Mouse (Mus musculus): ENCODE data around the gene Ahctf1. TPM values are rescaled to one million over a fixed set of nuclear protein-coding genes. Genes with fewer than 3 reads are reported as not detected.

The Ahctf1 gene
- polyA plus RNA-seq, 1 experiment from 2014 or later, result 17.1 TPM

GRCm38 (mm10) chr1:179784098-179784497 lies 19.4 kb downstream of the Ahctf1 start:
- no peak overlapping the region for H3K27ac ChIP-seq (ENCODE audit: low read depth, low read length)
- no peak overlapping the region for H3K4me2 ChIP-seq (ENCODE audit: low read length)
- 89% methylated on average over 4 of the region's 4 CpGs for WGBS
- no peak for DNase-seq (ENCODE audit: low spot score)
- H3K4me3 ChIP-seq (ENCODE audit: low read depth, low read length), result no peak overlapping the region
- H3K9me3 ChIP-seq (replicated peaks; ENCODE audit: control insufficient read depth, low read length), result no peaks in the 10 kb centered on the region
- no peaks in the 10 kb centered on the region for H3K4me1 ChIP-seq (ENCODE audit: control insufficient read depth, insufficient read depth, low read length)
- no peaks in the 10 kb centered on the region for H3K27me3 ChIP-seq (replicated peaks; ENCODE audit: control insufficient read depth, insufficient read depth, low read length)
- ATAC-seq, result no peak
- peaks cover 81% of the 10 kb centered on the region for H3K36me3 ChIP-seq (ENCODE audit: control insufficient read depth, insufficient read depth, low read length)
- no peak overlapping the region for H3K9ac ChIP-seq (ENCODE audit: low read length)

GRCm38 (mm10) chr1:179776831-179777230 lies 26.6 kb downstream of the Ahctf1 start:
- no peak for ATAC-seq
- Histone ChIP-seq H3K9me3 (replicated peaks; ENCODE audit: control insufficient read depth, low read length) (no peaks in the 10 kb centered on the region), H3K9ac (ENCODE audit: low read length) (no peak overlapping the region), H3K27ac (ENCODE audit: low read depth, low read length) (no peak overlapping the region), H3K4me1 (ENCODE audit: control insufficient read depth, insufficient read depth, low read length) (no peaks in the 10 kb centered on the region), H3K27me3 (replicated peaks; ENCODE audit: control insufficient read depth, insufficient read depth, low read length) (no peaks in the 10 kb centered on the region), H3K36me3 (ENCODE audit: control insufficient read depth, insufficient read depth, low read length) (peaks cover 79% of the 10 kb centered on the region), H3K4me2 (ENCODE audit: low read length) (no peak overlapping the region), H3K4me3 (ENCODE audit: low read depth, low read length) (no peak overlapping the region)
- WGBS, result 95% methylated on average over 8 of the region's 8 CpGs
- DNase-seq (ENCODE audit: low spot score), result no peak

- no peak for ATAC-seq
These were observed 42.9 kb downstream of the Ahctf1 start for GRCm38 (mm10) chr1:179760553-179760952.

GRCm38 (mm10) chr1:179760086-179760485 lies 43.4 kb downstream of the Ahctf1 start:
- Histone ChIP-seq H3K4me1 (ENCODE audit: control insufficient read depth, insufficient read depth, low read length) (no peaks in the 10 kb centered on the region), H3K36me3 (ENCODE audit: control insufficient read depth, insufficient read depth, low read length) (peaks cover 75% of the 10 kb centered on the region), H3K27me3 (replicated peaks; ENCODE audit: control insufficient read depth, insufficient read depth, low read length) (no peaks in the 10 kb centered on the region), H3K4me2 (ENCODE audit: low read length) (no peak overlapping the region), H3K9ac (ENCODE audit: low read length) (no peak overlapping the region), H3K27ac (ENCODE audit: low read depth, low read length) (no peak overlapping the region), H3K9me3 (replicated peaks; ENCODE audit: control insufficient read depth, low read length) (no peaks in the 10 kb centered on the region), H3K4me3 (ENCODE audit: low read depth, low read length) (no peak overlapping the region)
- WGBS, result 95% methylated on average over 5 of the region's 5 CpGs
- ATAC-seq (no peak), DNase-seq (ENCODE audit: low spot score) (no peak)

More at GRCm38 (mm10) chr1:179760553-179760952, 42.9 kb downstream of the Ahctf1 start:
- no peak overlapping the region for H3K4me2 ChIP-seq (ENCODE audit: low read length)
- no peak overlapping the region for H3K4me3 ChIP-seq (ENCODE audit: low read depth, low read length)
- no peak for DNase-seq (ENCODE audit: low spot score)
- H3K9ac ChIP-seq (ENCODE audit: low read length), result no peak overlapping the region
- no peak overlapping the region for H3K27ac ChIP-seq (ENCODE audit: low read depth, low read length)
- no peaks in the 10 kb centered on the region for H3K27me3 ChIP-seq (replicated peaks; ENCODE audit: control insufficient read depth, insufficient read depth, low read length)
- H3K36me3 ChIP-seq (ENCODE audit: control insufficient read depth, insufficient read depth, low read length), result peaks cover 74% of the 10 kb centered on the region
- no peaks in the 10 kb centered on the region for H3K9me3 ChIP-seq (replicated peaks; ENCODE audit: control insufficient read depth, low read length)
- no peaks in the 10 kb centered on the region for H3K4me1 ChIP-seq (ENCODE audit: control insufficient read depth, insufficient read depth, low read length)
- WGBS, result 96% methylated on average over 4 of the region's 4 CpGs

- H3K4me2 ChIP-seq (ENCODE audit: low read length), result no peak overlapping the region
- no peaks in the 10 kb centered on the region for H3K27me3 ChIP-seq (replicated peaks; ENCODE audit: control insufficient read depth, insufficient read depth, low read length)
- ATAC-seq, result no peak
- no peak overlapping the region for H3K27ac ChIP-seq (ENCODE audit: low read depth, low read length)
- no peaks in the 10 kb centered on the region for H3K9me3 ChIP-seq (replicated peaks; ENCODE audit: control insufficient read depth, low read length)
- no peaks in the 10 kb centered on the region for H3K4me1 ChIP-seq (ENCODE audit: control insufficient read depth, insufficient read depth, low read length)
- no peak overlapping the region for H3K4me3 ChIP-seq (ENCODE audit: low read depth, low read length)
- no peak for DNase-seq (ENCODE audit: low spot score)
- no peak overlapping the region for H3K9ac ChIP-seq (ENCODE audit: low read length)
- peaks cover 81% of the 10 kb centered on the region for H3K36me3 ChIP-seq (ENCODE audit: control insufficient read depth, insufficient read depth, low read length)
These were observed 47.0 kb downstream of the Ahctf1 start for GRCm38 (mm10) chr1:179756477-179756876.

GRCm38 (mm10) chr1:179753006-179753405 lies 50.5 kb downstream of the Ahctf1 start:
- H3K36me3 ChIP-seq (ENCODE audit: control insufficient read depth, insufficient read depth, low read length), result peaks cover 76% of the 10 kb centered on the region
- WGBS, result 96% methylated on average over 8 of the region's 8 CpGs

GRCm38 (mm10) chr1:179752276-179752675 lies 51.2 kb downstream of the Ahctf1 start:
- H3K27me3 ChIP-seq (replicated peaks; ENCODE audit: control insufficient read depth, insufficient read depth, low read length), result no peaks in the 10 kb centered on the region
- no peak overlapping the region for H3K9ac ChIP-seq (ENCODE audit: low read length)
- no peak overlapping the region for H3K4me2 ChIP-seq (ENCODE audit: low read length)
- H3K4me1 ChIP-seq (ENCODE audit: control insufficient read depth, insufficient read depth, low read length), result no peaks in the 10 kb centered on the region
- ATAC-seq (no peak), DNase-seq (ENCODE audit: low spot score) (no peak)
- WGBS, result 96% methylated on average over 11 of the region's 11 CpGs
- H3K36me3 ChIP-seq (ENCODE audit: control insufficient read depth, insufficient read depth, low read length), result peaks cover 77% of the 10 kb centered on the region
- H3K27ac ChIP-seq (ENCODE audit: low read depth, low read length), result no peak overlapping the region
- no peak overlapping the region for H3K4me3 ChIP-seq (ENCODE audit: low read depth, low read length)
- no peaks in the 10 kb centered on the region for H3K9me3 ChIP-seq (replicated peaks; ENCODE audit: control insufficient read depth, low read length)

More at GRCm38 (mm10) chr1:179753006-179753405, 50.5 kb downstream of the Ahctf1 start:
- Histone ChIP-seq H3K4me2 (ENCODE audit: low read length) (no peak overlapping the region), H3K4me3 (ENCODE audit: low read depth, low read length) (no peak overlapping the region), H3K4me1 (ENCODE audit: control insufficient read depth, insufficient read depth, low read length) (no peaks in the 10 kb centered on the region), H3K27ac (ENCODE audit: low read depth, low read length) (no peak overlapping the region), H3K27me3 (replicated peaks; ENCODE audit: control insufficient read depth, insufficient read depth, low read length) (no peaks in the 10 kb centered on the region), H3K9me3 (replicated peaks; ENCODE audit: control insufficient read depth, low read length) (no peaks in the 10 kb centered on the region), H3K9ac (ENCODE audit: low read length) (no peak overlapping the region)
- DNase-seq (ENCODE audit: low spot score) (no peak), ATAC-seq (no peak)

- Histone ChIP-seq H3K4me2 (ENCODE audit: low read length) (no peak within 1 kb of the TSS), H3K9me3 (replicated peaks; ENCODE audit: control insufficient read depth, low read length) (no peaks in the 10 kb centered on the region), H3K36me3 (ENCODE audit: control insufficient read depth, insufficient read depth, low read length) (peaks cover 60% of the 10 kb centered on the region), H3K27me3 (replicated peaks; ENCODE audit: control insufficient read depth, insufficient read depth, low read length) (no peaks in the 10 kb centered on the region), H3K27ac (ENCODE audit: low read depth, low read length) (no peak within 1 kb of the TSS), H3K4me3 (ENCODE audit: low read depth, low read length) (no peak within 1 kb of the TSS), H3K9ac (ENCODE audit: low read length) (no peak within 1 kb of the TSS), H3K4me1 (ENCODE audit: control insufficient read depth, insufficient read depth, low read length) (no peaks in the 10 kb centered on the region)
- DNase-seq (ENCODE audit: low spot score), result no peak
- 95% methylated on average over 9 of the region's 9 CpGs for WGBS
- no peak for ATAC-seq
These were observed 58.3 kb downstream of the Ahctf1 start, which contains the start of gene Kif28 for GRCm38 (mm10) chr1:179745171-179745570. Gene Kif28 (minus strand): TSS chr1:179745271.

- no peak for ATAC-seq
- Histone ChIP-seq H3K4me3 (ENCODE audit: low read depth, low read length) (no peak overlapping the region), H3K27me3 (replicated peaks; ENCODE audit: control insufficient read depth, insufficient read depth, low read length) (no peaks in the 10 kb centered on the region), H3K27ac (ENCODE audit: low read depth, low read length) (no peak overlapping the region), H3K9me3 (replicated peaks; ENCODE audit: control insufficient read depth, low read length) (no peaks in the 10 kb centered on the region), H3K4me2 (ENCODE audit: low read length) (no peak overlapping the region), H3K9ac (ENCODE audit: low read length) (no peak overlapping the region), H3K36me3 (ENCODE audit: control insufficient read depth, insufficient read depth, low read length) (peaks cover 52% of the 10 kb centered on the region), H3K4me1 (ENCODE audit: control insufficient read depth, insufficient read depth, low read length) (no peaks in the 10 kb centered on the region)
- DNase-seq (ENCODE audit: low spot score), result no peak
- 84% methylated on average over 4 of the region's 4 CpGs for WGBS
These were observed 59.8 kb downstream of the Ahctf1 start for GRCm38 (mm10) chr1:179743593-179744193.

Measured in forebrain, embryonic 14.5 days (tissue).